Mouse (Mus musculus): ENCODE data around the gene Cmtm3.

The Cmtm3 gene

DNA sequence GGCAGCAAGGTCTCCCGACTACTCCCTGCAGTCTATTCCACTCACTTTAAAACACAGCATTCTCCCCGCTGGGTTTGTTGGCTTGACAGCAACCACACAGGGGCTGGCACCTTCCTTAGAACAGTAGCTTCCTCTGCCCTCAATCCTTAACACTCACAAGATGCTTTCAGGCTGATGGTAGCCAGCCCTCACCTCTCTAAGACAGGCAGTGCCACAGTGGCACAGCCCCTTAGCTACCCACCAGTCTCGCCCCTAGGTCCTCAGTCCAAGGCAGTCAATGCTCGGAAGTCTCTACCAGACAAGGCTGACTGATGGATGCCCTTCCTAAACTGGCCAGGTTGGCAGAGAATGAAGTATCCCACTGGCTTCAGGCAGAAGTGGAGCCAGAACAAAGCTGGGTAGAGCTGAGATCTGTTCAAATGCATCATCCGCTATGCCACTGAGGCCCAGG lies 41.8 kb downstream of the Cmtm3 start:
- CTCF ChIA-PET, result no interaction called here

DNA sequence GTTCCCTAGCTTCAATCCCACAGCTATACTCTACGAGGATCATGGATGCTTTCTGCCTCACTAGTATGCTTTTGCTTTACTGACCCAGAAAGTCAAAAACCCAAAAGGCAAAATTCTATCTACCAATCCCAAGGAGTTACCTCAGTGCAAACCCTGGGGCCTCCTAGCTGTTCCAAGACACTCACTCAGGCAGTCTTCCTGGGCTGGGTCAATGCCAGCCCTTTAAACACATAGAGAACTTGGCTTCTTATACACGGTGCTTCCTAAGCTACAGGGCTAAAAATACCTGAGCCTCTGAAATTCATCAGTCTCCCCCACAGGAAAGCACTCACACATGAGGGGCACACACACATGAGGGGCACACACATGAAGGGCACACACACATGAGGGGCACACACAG lies 44.1 kb downstream of the Cmtm3 start:
- CTCF ChIA-PET, result no interaction called here

DNA sequence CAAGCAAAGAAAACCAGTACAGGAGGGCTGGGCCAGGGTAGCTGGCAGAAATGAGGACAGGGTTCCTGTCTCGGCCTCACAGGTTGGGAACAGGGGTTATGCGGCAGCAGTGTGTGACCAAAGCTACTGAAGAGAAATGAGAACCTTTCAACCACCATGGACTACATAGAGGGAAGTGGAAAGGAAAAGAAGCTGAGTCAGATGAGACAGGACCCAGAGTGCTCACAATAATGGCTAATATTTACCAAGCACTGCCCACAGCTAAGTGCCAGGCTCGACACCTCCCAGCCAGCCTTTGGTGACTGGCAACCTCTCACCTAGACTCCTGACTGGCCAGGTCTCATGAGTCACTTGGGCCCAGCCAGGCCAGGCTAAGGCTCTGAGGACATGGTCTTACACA lies 44.8 kb downstream of the Cmtm3 start:
- CTCF ChIA-PET, result no interaction called here

DNA sequence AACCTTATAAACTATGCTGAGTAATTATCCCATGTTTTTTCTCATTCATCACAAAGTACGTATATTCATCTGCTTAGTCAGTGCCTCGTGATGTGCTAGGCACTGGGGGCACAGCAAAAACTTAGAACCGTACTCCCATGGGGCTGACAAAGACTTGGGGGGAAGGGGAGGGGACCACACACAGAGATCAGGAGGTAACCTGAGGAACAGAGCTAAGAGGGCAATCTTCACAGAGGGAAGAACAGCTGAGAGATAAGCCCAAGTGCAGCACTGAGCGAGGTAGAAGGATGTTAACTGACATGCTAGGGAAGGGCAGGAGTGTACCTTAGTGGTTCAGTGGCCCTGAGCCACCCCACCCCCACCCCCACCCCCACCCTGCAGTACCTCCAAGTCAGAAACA lies 47.5 kb downstream of the Cmtm3 start:
- CTCF ChIA-PET, result no interaction called here

DNA sequence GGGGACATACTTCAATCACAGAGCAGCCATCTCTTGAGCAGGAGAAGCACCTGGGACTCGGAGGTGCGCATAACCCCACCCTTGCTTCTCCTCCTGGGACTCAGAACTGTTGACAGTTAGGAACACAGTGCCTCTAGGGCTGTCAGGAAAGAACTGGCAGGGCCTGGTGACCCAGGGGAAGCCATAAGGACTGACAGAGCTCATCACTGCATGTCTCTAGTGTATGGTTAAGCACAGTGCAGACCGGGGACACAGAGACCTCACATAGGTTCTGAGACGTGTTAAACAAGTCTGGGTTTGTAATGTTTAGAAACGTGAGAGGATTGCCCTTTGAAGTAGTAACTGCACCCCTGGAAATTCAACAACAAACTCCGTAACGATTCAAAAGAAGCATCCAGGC lies 48.3 kb downstream of the Cmtm3 start:
- CTCF ChIA-PET, result interaction anchor here (0.8 kb wide), 1 partner anchor 13 kb away, joined by 5 read pairs; no protein-coding TSS in a partner anchor

DNA sequence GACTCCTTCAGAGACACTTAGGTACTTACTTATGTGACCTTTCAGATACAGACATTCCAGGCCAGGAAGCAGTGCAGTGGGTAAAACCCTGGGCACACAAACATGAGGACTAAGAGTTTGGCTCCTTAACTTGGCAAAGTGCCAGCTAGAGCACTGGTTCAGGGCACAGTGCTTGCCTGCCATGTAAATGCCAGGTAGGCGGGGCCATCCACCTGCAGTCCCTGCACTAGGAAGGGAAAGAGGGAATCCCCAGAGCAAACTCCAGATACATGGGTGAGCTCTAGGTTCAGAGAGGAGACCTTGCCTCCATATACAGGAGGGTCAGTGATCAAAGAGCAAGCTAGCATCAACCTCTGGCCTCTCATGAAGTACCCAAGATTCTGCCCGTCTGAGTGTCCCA lies 48.8 kb downstream of the Cmtm3 start:
- CTCF ChIA-PET, result interaction anchor here (0.8 kb wide), 1 partner anchor 13 kb away, joined by 5 read pairs; no protein-coding TSS in a partner anchor

DNA sequence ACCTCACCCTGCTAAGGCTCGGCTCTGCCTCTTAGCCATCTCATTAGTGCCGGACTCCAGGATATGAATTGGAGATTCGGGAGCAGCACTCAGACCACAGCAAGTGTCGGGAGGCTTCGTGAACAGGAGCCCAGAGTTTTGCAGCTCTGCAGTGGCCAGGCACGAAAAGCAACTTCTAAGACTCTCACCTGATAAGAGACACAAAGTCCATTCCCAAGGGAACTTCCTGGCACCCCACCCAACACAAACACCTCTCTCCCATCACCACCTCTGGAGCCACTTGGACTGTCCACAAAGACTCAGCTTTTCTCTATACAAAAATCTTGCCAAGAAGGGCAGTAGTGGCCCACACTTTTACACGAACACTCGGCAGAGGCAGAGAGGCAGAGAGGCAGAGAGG lies 51.0 kb downstream of the Cmtm3 start:
- CTCF ChIA-PET, result no interaction called here

DNA sequence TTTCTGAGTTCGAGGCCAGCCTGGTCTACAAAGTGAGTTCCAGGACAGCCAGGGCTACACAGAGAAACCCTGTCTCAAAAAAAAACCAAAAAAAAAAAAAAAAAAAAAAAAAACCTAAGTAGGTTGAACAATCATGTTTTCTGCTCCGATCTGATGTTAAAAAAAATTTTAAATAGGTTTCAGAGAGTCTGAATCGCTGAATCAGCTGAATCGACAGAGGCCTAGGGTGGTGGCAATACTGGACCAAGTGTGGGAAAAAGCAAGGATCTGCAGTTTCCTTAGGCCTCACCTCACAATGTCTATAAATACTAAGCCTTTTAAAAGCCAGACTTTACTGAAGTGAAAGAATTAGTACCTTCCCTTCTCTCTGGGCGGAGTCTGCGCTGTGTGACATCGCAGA lies 53.9 kb downstream of the Cmtm3 start:
- CTCF ChIA-PET, result no interaction called here

DNA sequence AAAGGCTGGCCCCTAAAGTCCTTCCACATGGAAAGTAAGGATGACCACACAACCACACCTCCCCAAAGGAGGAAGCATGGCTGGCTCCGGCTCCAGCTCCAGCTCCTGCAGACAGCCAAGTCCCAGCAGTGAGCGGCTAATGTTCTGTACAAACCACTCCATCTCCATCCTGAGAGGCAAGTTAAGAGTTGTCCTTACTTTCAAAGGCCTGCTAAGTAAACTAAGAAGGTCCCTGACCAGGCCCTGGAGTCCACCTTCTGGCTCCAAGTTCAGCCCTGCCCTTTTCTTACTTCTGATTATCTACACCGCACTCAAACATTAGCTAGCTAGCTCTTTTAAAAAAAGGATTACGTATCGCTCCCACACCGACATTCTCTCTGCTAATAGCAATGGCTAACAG lies 54.6 kb downstream of the Cmtm3 start:
- CTCF ChIA-PET, result no interaction called here

DNA sequence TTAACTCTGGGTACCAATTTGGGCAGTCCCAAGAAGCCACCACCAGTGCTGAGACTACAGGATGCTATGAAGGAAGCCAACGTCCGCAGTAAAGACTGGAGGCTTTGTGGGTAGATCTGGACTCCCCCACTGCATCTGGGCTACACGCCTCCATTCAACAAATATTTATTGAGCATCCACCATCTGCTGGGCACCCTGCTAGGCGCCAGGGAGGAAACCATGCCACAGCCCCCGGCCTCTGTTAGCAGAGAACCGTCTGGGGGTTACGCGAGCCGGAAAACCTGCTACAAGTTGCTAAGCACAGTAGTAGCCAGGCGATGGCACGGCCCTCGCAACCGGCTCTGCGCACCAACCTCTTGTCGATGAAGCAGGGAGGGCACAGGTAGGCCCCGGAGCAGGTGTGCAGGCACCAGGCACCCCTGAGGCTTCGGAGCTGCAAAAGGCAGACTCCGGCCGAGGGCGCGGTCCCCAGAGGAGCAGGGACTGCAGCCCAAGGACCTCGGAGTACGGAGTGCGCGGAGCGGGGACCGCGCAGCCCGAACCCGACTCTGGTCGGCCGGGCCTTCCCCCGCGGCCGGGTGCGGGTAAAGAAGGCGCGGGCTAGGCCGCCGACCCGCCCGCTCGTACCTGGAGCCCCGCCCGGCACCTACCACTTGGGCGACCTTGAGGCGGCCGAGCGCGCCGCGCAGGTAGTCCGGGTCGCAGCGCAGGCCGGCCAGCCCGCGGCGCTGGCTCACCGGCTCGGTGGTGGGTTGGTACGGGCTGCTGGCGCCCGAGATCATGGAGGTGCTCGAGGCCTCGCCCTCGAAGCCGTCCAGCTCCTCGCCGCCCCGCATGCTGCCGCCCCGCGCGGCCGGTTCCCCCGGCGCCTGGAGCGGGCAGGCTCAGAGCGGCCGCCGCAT lies 55.8 kb downstream of the Cmtm3 start:
- CTCF ChIA-PET, result no interaction called here

DNA sequence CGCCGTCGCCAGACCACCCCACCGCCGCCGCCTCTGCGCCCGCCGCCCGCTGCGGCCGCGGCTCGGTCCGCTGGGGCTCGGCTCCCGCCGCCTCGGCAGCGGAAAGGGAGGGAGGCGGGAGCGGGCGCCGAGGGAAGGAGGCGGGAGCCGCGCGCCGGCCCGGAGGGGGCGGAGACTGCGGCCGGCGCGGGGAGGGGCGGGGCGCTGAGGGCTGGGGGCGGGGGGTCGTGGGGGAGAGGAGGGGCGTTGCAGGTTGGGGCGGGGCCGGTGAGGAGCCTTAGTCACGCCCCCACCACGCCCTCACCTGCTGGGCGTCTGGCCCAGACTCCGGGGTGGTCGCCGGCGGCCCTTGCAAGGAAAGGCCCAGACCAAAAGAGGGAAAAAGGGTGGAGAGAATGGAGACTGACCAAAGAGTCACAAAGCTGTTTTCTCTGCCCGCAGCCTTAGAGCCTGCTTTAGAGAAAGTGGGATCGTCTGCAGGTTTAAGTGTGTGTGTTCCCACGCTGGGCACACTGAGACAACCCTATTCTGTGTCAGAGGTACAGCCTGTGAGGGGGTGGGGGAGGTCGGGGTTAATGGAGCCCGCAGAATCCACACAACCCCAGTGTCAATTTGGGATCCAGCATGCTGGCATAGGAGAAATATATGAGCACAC lies 56.6 kb downstream of the Cmtm3 start, which contains the start of gene Cmtm4:
Gene Cmtm4, minus strand, starts transcription at position 105 of the 655 bp plus-strand sequence.
- CTCF ChIA-PET, result no interaction called here

Measured in spleen, embryonic (tissue).